Mouse (Mus musculus): ENCODE data around the gene Ankrd34a. TPM values are rescaled to one million over a fixed set of nuclear protein-coding genes. Genes with fewer than 3 reads are reported as not detected.
A peak's percentile ranks its signal among the peaks of the same experiment; 100 is the strongest.

Gene Ankrd34a
- polyA plus RNA-seq (2015; fragmentation: Nextera tagmentation; extraction: Ambion mirVana): 6.7 TPM in 2 replicates

DNA sequence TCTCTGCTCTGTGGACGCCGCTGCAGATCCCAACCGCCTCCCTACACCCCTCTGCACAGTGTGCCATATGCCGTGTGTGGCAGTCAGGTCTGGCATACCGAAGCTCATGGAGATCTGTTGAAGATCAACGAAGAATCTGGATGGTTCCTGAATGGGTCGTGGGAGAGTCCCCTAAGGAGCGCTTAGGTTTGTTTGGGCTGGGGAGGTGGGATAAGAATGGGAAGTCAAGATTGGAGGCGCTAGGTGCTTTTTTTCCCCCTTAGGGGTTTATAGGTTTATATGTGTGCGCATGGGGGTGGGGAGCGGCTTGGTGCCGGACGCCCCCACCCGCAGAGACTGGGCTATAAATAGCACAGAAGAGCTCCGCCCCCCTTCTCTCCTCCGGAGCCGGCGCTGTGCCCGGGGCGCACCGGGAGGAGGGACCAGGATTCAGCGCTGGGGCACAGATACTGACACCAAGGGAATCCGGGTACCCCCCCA lies at the start of gene Ankrd34a:
TSS of gene Ankrd34a (plus strand) at position 409 of the 480 bp plus-strand sequence.
- Histone ChIP-seq H3K4me2 (peak within 1 kb of the TSS; percentile 90), H3K4me3 (peak within 1 kb of the TSS; percentile 64), H3K27me3 (no peaks in the 10 kb centered on the region), H3K4me1 (replicated peaks) (peaks cover 57% of the 10 kb centered on the region), H3K27ac (peak within 1 kb of the TSS; percentile 80), H3K9me3 (replicated peaks) (no peaks in the 10 kb centered on the region), H3K36me3 (no peaks in the 10 kb centered on the region), H3K9ac (peak within 1 kb of the TSS; percentile 72)
- 1% methylated on average over 20 of the region's 23 CpGs for WGBS
- no peak for ATAC-seq (replicated peaks; ENCODE audit: insufficient number of reproducible peaks, insufficient read depth, low FRiP score, low read depth)

DNA sequence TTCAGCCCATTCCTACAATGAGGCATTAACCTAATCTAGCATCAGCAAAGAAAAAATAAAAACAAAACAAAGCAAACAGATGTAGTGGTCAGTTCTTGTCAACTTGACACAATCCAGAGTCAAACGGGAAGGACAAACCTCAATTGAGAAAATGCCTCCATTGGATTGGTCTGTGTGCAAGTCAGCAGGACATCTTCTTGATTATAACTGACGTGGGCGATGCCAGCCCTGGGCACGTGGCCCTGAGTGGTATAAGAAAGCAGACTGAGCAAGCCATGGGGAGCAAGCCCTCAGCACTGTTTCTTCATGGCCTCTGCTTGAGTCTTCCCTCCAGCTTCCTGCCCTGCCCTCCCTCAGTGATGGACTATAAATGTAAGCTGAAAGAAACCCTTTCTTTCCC lies 49.6 kb upstream of the Ankrd34a start:
- Histone ChIP-seq H3K4me1 (replicated peaks) (peaks cover 26% of the 10 kb centered on the region), H3K27ac (no peak overlapping the region), H3K4me2 (no peak overlapping the region), H3K27me3 (no peaks in the 10 kb centered on the region; the same call in 1 of the 2 replicates), H3K9ac (no peak overlapping the region), H3K9me3 (replicated peaks) (no peaks in the 10 kb centered on the region), H3K36me3 (no peaks in the 10 kb centered on the region), H3K4me3 (no peak overlapping the region)
- ATAC-seq (replicated peaks; ENCODE audit: insufficient number of reproducible peaks, insufficient read depth, low FRiP score, low read depth): no peak
- WGBS: 42% methylated on average over 4 of the region's 4 CpGs

DNA sequence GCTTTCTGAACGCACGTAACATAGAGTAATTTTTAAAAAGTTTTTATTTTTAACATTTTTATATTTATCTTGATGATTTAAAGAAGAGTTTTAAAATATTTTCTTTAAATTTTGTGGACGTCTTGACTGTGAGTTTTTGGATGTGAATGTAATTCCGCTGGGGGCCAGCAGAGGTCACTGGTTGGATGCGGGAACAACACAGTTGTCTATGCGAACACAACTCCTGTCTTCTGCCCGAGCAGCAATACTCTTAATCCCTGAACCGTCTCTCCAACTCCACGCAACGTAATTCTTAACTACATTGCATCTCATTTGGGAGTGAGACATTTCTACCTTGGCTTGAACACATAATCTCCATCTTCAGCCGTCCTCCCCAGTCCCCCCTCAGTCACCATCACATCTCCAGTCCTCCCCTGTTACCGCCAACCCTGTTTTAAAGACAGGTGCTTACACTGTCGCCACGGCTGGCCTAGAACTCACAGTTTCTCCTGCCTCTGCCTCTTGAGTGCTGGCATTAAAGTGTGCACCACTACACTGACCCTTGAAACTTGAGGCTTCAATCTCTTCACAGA lies 49.0 kb upstream of the Ankrd34a start:
- peak overlapping the region; percentile 26; the same call in 1 of the 2 replicates for H3K9ac ChIP-seq

DNA sequence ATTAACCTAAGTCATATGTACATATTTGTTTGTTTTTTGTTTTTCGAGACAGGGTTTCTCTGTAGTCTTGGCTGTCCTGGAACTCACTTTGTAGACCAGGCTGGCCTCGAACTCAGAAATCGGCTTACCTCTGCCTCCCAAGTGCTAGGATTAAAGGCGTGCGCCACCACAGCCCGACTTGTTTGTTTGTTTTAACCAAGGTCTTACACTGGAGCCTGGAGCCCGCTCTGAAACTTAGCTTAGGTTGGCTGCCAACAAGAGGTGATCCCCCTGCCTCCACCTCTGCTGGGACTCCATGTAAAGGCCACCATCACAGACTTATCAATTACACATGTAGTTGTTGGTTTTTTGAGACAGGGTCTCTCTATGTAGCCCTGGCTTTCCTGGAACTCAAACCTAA lies 47.6 kb upstream of the Ankrd34a start:
- no peaks in the 10 kb centered on the region for H3K9me3 ChIP-seq (replicated peaks)
- peaks cover 32% of the 10 kb centered on the region for H3K4me1 ChIP-seq (replicated peaks)
- H3K4me3 ChIP-seq: no peak overlapping the region
- WGBS: 77% methylated on average over 7 of the region's 7 CpGs
- peak overlapping the region; percentile 76 for H3K27ac ChIP-seq
- no peak for ATAC-seq (replicated peaks; ENCODE audit: insufficient number of reproducible peaks, insufficient read depth, low FRiP score, low read depth)
- no peaks in the 10 kb centered on the region for H3K36me3 ChIP-seq
- H3K27me3 ChIP-seq: no peaks in the 10 kb centered on the region; the same call in 1 of the 2 replicates
- H3K4me2 ChIP-seq: peak overlapping the region; percentile 29; the same call in 1 of the 2 replicates
- no peak overlapping the region for H3K9ac ChIP-seq

More for the DNA sequence above, 49.0 kb upstream of the Ankrd34a start:
- H3K4me3 ChIP-seq: no peak overlapping the region
- 10% methylated on average over 14 of the region's 14 CpGs for WGBS
- no peaks in the 10 kb centered on the region; the same call in 1 of the 2 replicates for H3K27me3 ChIP-seq
- no peaks in the 10 kb centered on the region for H3K9me3 ChIP-seq (replicated peaks)
- H3K4me1 ChIP-seq (replicated peaks): peaks cover 28% of the 10 kb centered on the region
- H3K36me3 ChIP-seq: no peaks in the 10 kb centered on the region
- ATAC-seq (replicated peaks; ENCODE audit: insufficient number of reproducible peaks, insufficient read depth, low FRiP score, low read depth): no peak
- H3K27ac ChIP-seq: no peak overlapping the region
- peak overlapping the region; percentile 44 for H3K4me2 ChIP-seq

DNA sequence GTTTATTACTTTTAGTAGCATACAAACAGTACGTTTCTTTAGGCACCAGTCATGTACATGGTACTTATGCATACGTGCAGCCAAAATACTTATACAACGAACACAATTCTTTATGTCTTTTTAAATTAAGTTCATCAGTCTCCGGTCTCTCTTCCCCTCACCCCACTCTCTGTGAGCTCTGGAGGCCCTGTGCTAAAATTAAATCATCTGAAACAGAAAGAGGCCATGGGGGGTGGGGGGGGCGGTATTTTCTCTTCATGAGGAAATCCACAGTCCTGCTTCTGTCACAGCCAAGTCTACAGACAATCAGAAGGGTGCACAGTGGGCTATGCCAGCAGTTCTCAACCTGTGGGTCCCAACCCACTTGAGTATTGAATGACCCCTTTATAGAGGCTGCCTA lies 47.1 kb upstream of the Ankrd34a start:
- Histone ChIP-seq H3K9ac (no peak overlapping the region; the same call in 1 of the 2 replicates), H3K27ac (peak overlapping the region; percentile 76)
- no peak; the same call in 1 of the 2 replicates for ATAC-seq (replicated peaks; ENCODE audit: insufficient number of reproducible peaks, insufficient read depth, low FRiP score, low read depth)

DNA sequence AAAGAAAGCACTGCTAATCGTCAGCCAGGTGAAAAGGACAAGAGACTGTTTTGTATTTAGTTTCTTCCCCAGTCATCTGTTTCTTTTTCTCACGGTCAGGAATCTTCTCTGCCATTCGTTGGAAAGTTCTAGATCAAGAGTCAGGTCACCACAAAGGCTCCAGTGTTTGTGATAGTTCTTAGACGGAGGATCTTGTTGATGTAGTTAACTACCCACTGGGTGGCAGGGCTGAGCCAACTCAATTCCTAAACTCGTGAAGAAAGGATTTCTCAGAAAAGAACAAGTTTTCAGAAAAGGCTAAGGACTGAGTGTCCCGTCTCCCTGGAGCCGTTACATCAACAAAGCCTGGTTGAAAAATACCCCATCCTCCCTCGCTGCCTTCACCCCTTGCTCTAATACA lies 45.2 kb upstream of the Ankrd34a start:
- H3K4me3 ChIP-seq: no peak overlapping the region
- H3K27ac ChIP-seq: peak overlapping the region; percentile 29
- no peak overlapping the region; the same call in 1 of the 2 replicates for H3K9ac ChIP-seq
- 15% methylated on average over 8 of the region's 8 CpGs for WGBS
- no peak for ATAC-seq (replicated peaks; ENCODE audit: insufficient number of reproducible peaks, insufficient read depth, low FRiP score, low read depth)
- H3K36me3 ChIP-seq: no peaks in the 10 kb centered on the region
- H3K4me1 ChIP-seq (replicated peaks): peaks cover 55% of the 10 kb centered on the region
- H3K9me3 ChIP-seq (replicated peaks): no peaks in the 10 kb centered on the region
- no peak overlapping the region for H3K4me2 ChIP-seq
- H3K27me3 ChIP-seq: no peaks in the 10 kb centered on the region

More for the DNA sequence above, 47.1 kb upstream of the Ankrd34a start:
- H3K4me1 ChIP-seq (replicated peaks): peaks cover 37% of the 10 kb centered on the region
- H3K4me2 ChIP-seq: peak overlapping the region; percentile 29
- WGBS: 60% methylated on average over 5 of the region's 5 CpGs
- H3K4me3 ChIP-seq: no peak overlapping the region
- H3K27me3 ChIP-seq: no peaks in the 10 kb centered on the region; the same call in 1 of the 2 replicates
- H3K36me3 ChIP-seq: no peaks in the 10 kb centered on the region
- H3K9me3 ChIP-seq (replicated peaks): no peaks in the 10 kb centered on the region

DNA sequence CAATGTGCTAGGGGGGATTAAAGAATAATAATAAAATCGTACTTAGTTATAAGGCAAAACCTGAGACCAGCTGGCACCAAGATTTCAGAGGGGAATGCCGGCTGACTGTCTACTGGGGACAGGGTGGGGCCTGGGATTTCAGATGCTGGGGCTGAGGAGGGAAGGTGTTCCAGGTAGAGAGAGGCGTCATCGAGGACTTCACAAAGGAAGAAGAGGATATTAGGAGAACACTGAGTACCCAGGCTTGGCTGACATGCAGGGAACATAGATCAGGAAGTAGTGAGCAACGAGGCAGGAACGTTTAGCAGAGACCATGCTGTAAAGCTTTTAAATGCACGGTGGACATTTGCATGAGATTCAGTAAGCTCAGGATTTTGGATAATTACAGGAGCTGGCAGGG lies 44.5 kb upstream of the Ankrd34a start:
- H3K36me3 ChIP-seq: no peaks in the 10 kb centered on the region
- no peaks in the 10 kb centered on the region for H3K9me3 ChIP-seq (replicated peaks)
- peak overlapping the region; percentile 29; the same call in 1 of the 2 replicates for H3K27ac ChIP-seq
- H3K4me2 ChIP-seq: no peak overlapping the region
- no peak overlapping the region for H3K4me3 ChIP-seq
- WGBS: 55% methylated on average over 7 of the region's 7 CpGs
- ATAC-seq (replicated peaks; ENCODE audit: insufficient number of reproducible peaks, insufficient read depth, low FRiP score, low read depth): no peak
- H3K27me3 ChIP-seq: no peaks in the 10 kb centered on the region
- no peak overlapping the region for H3K9ac ChIP-seq
- H3K4me1 ChIP-seq (replicated peaks): peaks cover 57% of the 10 kb centered on the region

DNA sequence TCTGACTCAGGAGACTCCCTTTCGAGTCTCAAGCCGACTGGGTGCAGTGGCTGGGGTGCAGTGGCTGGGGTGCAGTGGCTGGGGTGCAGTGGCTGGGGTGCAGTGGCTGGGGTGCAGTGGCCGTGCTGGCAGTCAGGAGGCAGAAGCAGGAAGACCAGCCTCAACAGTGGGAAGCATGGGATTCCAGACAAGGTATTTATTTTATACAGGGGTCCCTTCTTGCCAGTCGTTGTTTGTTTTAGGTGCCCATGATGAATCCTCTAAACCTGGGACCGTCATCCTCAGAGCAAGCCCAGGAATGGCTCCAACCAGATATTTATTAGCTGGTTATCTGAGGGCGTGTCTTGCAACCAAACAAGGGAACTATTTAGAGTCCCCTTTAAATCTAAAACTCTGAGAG lies 42.8 kb upstream of the Ankrd34a start:
- H3K27me3 ChIP-seq: no peaks in the 10 kb centered on the region
- ATAC-seq (replicated peaks; ENCODE audit: insufficient number of reproducible peaks, insufficient read depth, low FRiP score, low read depth): no peak
- peaks cover 57% of the 10 kb centered on the region for H3K4me1 ChIP-seq (replicated peaks)
- no peaks in the 10 kb centered on the region for H3K9me3 ChIP-seq (replicated peaks)
- WGBS: 69% methylated on average over 6 of the region's 6 CpGs
- no peak overlapping the region for H3K27ac ChIP-seq
- H3K4me2 ChIP-seq: no peak overlapping the region
- no peaks in the 10 kb centered on the region for H3K36me3 ChIP-seq
- H3K4me3 ChIP-seq: no peak overlapping the region
- H3K9ac ChIP-seq: no peak overlapping the region

DNA sequence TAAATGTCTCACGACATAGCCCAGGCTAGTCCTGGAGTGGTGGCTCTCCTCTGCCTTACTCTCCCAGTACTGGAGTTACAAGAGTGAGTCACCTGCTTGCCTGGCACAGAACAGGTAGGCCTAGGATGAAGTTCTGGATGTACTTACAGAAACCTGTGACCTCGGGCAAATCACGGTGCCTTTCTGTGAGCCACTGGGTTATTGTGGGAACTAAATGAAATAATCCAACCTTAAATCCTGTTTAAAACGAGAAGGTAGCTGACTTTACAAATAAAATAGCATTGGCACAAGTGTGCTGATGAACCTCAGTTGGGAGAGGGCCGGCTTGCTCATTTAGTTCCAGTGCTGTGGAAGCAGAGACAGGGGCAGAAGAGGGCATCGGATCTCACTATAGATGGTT lies 42.2 kb upstream of the Ankrd34a start:
- Histone ChIP-seq H3K9me3 (replicated peaks) (no peaks in the 10 kb centered on the region), H3K9ac (no peak overlapping the region), H3K4me1 (replicated peaks) (peaks cover 53% of the 10 kb centered on the region), H3K27ac (peak overlapping the region; percentile 97), H3K27me3 (no peaks in the 10 kb centered on the region), H3K4me2 (no peak overlapping the region), H3K4me3 (no peak overlapping the region), H3K36me3 (no peaks in the 10 kb centered on the region)
- ATAC-seq (replicated peaks; ENCODE audit: insufficient number of reproducible peaks, insufficient read depth, low FRiP score, low read depth): no peak
- WGBS: 84% methylated on average over 6 of the region's 6 CpGs

DNA sequence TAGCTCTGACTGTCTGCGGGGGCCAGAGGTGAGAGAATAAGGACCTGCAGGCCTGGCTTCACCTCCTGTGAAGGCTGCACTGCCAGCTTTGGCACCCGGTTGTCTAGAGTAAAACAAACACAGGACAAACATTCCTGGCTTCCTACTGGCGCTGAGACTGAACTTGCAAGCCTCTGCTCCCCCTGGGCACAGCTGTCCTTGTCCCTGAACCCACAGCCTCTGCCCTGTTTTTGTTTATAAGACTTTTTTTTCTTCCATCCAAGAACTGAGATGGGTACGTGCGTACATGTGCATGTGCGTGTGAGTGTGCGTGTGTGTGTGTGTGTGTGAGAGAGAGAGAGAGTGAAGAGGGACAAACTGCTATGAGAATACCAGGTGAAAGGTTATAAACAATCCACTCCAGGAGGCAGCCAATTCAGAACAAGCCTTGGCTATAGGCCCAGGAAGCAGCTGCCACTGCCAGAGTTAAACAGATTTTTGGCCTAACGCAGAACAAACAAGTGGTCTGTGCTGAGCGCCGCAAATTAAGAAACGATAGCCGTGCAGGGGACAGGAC lies 41.3 kb upstream of the Ankrd34a start:
- Histone ChIP-seq H3K27ac (peak overlapping the region; percentile 97), H3K36me3 (peaks cover 7% of the 10 kb centered on the region; the same call in 1 of the 2 replicates), H3K4me3 (peak overlapping the region; percentile 2; the same call in 1 of the 2 replicates), H3K9ac (peak overlapping the region; percentile 21; the same call in 1 of the 2 replicates), H3K4me2 (peak overlapping the region; percentile 79), H3K9me3 (replicated peaks) (no peaks in the 10 kb centered on the region), H3K27me3 (no peaks in the 10 kb centered on the region), H3K4me1 (replicated peaks) (peaks cover 45% of the 10 kb centered on the region)
- 18% methylated on average over 12 of the region's 12 CpGs for WGBS
- ATAC-seq (replicated peaks; ENCODE audit: insufficient number of reproducible peaks, insufficient read depth, low FRiP score, low read depth): peak; percentile 39

DNA sequence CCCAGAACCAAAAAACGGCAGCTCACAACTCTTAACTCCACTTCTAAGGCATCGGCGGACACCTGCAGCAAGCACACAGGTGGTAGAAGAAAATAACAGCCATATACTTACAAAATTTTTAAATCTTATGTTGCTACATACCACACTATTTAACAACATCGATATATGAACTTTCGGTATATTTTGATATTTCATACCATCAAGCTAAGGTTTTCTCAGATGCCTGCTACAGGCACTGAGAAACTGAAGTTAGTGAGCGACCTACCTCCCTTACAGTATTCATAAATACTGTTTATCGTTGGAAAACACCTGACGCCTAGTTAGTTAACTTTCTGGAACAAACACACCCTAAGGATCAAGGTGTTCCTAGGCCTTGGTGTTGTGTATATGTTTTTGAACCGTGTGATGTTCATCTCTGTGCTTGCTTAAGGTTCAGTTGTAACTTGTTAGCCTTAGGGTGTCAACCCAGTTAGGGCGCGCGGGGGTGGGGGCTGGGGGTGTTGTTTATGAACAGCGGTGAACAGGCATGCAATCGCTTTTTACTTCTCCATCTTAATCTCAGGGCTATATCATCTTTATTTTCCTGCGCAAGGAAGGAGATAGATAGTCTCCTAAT lies 40.3 kb upstream of the Ankrd34a start:
- H3K27me3 ChIP-seq: no peaks in the 10 kb centered on the region
- peak overlapping the region; percentile 73 for H3K4me3 ChIP-seq
- H3K4me1 ChIP-seq (replicated peaks): peaks cover 41% of the 10 kb centered on the region
- no peak for ATAC-seq (replicated peaks; ENCODE audit: insufficient number of reproducible peaks, insufficient read depth, low FRiP score, low read depth)
- peak overlapping the region; percentile 97 for H3K27ac ChIP-seq
- H3K4me2 ChIP-seq: peak overlapping the region; percentile 79
- 0 out of 2 replicates have a peak overlapping the region, but pooled peaks have one; percentile 21 for H3K9ac ChIP-seq
- WGBS: 72% methylated on average over 15 of the region's 15 CpGs
- H3K9me3 ChIP-seq (replicated peaks): no peaks in the 10 kb centered on the region
- peaks cover 16% of the 10 kb centered on the region for H3K36me3 ChIP-seq

Data from heart, embryonic 15.5 days (tissue).